Mouse (Mus musculus): ENCODE results near the gene Rin3.

Gene Rin3

DNA sequence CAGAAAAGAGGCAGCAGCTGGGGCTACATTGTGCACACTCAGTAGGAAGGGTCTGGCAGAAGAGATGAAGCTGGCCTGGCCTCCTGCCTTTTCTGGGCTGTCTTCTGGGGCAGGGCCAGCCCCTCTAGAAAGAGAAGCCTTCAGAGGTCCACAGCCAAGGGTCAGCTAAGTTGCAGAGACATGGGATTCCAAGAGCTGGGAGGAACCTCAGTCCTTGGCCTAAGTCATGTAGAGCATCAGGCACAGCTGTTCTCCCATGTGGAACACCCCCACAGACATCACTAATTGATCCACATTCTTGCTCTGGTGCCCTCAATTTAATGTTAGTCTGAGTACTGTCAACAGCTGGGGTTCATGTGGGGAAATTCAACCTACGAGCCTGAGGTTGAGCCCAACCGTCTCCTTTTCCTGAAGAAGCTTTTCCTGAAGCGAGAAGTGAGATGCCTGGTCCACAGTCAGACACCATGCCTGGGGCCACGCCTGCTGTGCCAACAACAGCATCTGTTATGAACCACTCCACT lies 20.0 kb downstream of the Rin3 start:
- DNase-seq, result no peak

DNA sequence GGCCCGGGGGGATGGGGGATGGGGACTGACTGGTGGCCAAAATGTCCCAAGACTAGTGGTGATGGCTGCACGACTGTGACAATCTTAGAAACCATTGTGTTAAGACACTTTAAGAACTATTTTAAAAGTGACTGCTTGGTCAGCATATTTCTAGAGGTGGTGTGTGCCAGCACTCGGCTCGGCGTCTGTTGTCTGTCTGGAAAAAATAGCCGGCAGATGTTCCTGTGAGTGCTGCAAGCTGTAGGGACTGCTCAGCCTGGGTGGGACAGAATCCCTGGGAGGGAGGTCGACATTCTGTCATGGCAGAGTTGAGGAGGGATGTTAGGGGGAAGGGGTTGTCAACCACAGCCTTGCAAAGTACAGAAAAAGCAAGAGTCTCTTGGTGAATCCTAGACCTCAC lies 21.0 kb downstream of the Rin3 start:
- no peak for DNase-seq

DNA sequence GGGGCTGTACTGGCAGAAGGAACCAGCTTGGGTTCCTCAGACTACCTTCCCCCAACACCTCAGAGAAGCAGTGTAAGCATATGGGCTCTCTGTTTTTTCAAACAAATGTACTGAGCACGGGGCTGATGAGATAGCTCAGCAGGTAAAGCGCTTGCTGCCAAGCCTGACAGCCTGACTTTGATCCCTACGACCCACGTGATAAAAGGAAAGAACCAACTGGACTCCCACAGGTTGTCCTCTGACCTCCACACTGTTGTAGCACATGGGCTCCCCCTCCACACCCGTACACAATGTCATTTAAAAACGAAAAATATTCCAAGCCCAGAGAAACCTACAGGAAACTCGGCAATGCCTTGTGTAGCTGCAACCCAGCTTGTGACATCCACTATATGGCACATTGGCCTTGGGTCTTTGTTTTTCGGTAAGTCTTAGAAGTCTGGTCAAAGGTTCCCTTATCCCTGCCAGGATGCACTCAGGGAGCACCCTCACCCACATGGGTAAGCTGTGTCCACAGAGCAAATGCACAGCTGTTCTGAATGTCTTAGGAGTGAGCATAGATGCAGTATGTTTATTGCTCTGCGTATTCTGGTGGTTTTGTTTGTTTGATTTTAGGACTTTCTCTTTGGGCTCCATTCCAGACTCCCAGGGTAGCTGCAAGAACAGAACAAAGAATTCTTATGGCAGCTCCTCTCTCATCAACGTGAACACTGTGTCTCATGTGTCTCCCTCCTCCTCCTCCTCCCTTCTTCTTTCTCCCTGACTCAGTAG lies 22.4 kb downstream of the Rin3 start:
- peak; percentile 60 to 68 for DNase-seq

DNA sequence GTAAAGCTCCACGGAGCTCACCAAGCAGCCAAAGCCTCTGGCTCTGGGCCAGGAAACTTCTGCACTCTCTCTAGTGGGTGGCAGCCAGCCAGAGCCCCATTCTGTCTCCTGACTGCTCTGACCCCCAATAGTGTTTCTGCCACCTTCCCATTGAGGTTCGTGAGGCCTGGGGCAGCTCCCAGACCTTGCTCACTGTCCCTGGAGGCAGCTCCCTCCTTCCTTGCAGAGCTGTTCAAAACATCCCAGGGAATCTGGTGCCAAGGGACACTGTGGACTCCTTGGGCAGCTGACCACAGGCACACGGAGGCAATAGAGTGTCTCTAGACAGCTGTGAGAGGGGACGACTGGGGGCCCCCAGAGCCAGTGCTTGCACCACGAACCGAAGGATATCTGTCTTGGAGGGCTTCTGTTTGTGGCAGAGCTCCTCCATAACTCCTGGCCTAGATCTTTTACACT lies 25.2 kb downstream of the Rin3 start:
- peak in 1 of 2 experiments; percentile 36 for DNase-seq

DNA sequence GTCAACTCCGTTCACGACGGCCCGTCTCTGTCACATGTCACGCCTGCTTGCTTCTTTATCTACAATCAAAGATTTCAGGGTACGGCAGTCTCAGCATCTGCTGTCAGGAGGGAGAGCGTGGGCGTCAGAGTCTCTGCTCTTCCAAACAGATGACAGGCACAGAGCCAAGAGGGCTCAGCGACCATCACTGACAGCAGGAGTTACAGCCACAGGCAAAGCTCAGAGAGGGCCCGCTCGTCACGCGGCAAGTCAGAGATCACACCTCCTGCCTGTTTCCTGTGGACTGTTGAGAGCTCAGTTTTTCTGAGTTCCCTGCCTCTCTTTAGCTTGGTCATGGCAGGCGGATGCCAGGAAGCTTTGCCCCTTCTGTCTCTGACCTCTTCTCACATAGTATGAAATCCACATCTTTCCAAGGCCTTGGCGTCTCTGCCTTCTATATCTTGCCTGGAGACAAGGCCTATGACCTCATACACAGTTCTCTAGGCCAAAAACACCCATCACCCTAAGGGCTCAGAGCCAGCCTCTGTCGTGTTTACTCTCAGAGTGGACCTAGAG lies 25.7 kb downstream of the Rin3 start:
- peak in 1 of 2 experiments; percentile 43 for DNase-seq

DNA sequence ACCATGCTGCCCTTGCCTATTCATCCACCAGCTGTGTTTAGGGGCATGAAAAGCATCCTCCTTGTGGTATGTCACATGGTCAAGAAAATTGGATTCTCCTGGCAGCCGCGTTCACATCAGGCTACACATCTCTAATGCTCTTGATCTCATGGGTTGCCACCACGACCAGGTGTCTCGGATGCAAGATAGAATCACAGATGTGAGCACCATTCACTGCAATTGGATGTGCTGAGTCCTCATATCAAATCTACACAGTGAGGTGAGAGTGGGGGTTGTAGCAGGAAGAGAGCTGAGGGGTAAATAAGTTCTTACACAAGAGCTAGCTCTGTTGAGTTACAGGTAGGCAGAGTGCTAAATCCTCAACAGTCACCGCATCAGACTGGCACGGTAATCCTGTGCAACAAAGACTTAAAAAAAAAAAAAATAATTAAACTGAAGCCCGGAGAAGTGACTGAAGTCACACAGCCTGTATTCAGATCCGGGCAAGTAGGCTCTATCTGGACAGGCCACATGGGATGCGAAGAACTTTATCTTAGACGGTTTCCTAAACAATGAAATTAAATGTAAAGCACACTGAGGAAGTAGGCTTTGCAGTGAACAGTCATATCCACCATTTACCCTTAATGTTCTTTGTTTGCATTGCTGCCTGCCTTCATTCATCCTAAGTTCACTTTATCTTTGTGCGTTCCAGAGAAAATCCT lies 26.4 kb downstream of the Rin3 start:
- DNase-seq, result no peak

DNA sequence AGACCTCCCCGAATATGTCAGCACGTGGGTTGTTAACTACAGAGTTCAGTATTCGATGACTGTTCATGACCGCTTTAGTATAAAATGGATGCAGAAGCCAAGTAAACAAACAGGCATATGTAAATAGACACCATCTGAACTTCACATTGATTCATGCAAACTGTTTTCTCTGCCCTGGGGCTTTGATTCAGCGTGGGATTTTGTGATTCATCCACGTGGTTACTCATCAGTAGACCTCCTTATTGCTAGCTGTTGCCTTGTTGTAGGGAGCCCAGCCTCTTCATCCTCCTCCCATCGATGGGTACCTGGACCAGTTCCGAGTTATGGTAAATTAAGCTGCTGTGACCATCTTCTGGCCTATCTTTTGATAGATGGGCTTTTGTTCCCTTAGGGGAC lies 26.9 kb downstream of the Rin3 start:
- no peak for DNase-seq

DNA sequence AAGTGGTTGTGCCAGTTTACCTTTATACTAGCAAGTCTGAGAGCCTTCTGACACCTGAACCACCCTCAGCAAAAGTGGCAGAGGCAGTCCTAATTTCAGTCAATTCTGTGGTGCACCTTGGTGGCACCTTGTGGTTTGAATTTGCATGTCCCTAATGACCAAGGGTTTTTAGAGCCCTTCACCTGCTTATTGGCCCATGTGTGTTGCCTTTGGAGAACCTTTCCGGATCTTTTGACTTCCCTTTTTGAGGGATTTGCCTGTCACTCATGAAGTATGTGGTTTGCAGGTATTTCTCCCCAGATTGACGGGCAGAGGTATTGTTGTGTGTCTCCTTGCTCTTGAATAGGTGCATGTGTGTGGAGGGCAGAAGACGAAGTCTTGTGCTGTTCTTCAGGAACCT lies 27.4 kb downstream of the Rin3 start:
- DNase-seq, result no peak

DNA sequence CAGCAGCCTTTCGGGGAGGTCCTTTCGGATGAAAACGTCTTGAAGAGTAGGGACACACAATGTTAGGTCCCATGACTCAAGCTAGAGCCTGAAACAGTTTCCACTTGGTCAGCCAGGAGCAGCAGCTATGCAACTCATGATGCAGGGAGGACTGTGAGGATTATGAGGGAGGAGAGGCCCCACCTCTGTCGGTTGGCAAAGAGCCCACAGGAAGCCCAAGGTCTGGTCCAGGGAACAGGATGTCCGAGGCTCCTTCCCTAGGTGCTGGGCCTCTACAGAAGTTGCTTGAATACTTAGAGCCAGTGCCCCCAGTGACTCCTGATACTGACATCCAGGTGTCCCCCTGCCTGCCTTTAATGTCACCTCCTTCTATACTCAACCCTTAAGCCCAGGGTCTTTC lies 28.6 kb downstream of the Rin3 start:
- no peak for DNase-seq

DNA sequence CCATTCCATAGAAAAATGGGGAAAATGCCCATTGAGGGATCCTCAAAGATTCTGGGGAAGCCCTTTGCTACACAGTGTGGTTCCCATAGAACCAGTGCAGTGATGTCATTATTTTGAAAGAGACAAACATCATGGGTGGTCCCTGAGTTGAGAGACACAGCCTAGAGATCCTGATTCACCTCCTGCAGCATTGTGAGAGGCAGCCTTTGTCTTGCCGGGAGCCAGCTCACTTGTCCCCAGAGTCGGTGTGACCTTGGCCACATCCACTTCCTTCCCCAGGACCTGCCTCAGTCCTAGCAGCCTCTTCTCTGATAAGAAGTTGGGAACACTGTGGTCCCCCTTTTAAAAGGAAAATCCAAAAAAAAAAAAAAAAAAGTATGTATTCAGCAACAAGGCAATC lies 36.3 kb downstream of the Rin3 start:
- DNase-seq, result no peak

DNA sequence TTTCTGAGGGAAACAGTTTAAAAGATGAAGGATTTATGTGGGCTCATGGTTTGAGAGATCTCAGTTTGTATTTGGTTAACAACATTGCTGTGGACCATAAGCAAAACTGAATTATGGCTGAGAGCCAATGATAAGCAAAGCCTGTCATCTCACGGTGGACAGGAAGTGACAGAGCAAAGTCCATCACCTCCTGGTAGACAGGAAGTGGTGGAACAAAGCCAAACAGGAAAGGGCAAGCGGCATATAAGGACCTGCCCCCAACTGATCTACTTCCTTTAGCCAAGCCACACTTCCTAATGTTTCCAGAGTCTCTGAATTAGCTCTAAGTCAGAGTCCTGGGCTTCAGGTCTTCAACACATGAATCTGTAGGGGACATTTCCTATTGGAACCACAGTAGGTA lies 37.1 kb downstream of the Rin3 start:
- no peak for DNase-seq

DNA sequence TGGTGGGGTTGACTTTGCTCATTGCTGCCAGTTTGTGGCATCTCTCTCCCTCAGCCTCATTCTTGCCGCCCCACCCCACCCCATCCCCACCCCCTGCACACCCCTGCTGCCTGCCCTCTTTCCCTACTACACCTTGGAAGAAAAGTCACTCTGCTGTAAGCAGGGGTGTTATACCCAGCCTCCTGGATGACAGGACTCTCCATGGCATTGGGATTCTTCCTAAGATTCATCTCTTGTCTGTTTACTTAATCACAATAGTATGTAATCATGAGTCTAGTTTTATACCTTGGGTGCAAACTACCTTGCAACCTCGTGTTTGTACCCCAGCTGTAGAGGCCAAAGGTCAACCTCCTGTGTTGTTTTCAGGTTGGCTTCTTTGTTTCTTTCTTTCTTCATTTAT lies 37.5 kb downstream of the Rin3 start:
- no peak for DNase-seq

DNA sequence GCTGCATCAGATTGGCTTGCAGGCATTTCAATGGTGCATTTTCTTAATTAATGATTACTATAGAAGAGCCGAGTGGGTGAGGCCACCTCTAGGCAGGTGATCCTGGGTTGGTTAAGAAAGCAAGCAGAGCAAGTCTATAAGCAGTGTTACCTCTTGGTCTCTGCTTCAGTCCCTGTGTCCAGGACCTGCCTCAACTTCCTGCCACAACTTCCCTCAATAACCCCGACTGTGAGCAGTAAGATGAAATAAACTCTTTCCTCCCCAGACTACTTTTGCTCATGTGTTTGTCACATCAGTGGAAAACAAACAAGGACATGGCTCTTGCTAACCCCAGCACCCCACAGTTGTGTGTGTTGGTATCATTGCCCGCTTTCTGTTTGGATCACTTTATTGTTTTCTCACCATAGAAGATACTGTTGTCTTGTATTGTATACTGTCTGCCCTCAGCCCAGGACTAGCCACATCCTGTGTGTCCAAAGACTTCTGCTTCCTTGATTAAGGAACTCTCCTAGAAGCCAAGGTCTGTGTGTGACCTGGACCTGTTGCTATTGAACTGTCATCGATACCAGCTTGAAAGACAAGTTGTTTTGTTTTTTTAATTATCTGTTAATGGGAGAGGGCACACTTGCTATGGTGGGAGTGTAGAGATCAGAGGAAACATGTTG lies 38.3 kb downstream of the Rin3 start:
- no peak for DNase-seq

DNA sequence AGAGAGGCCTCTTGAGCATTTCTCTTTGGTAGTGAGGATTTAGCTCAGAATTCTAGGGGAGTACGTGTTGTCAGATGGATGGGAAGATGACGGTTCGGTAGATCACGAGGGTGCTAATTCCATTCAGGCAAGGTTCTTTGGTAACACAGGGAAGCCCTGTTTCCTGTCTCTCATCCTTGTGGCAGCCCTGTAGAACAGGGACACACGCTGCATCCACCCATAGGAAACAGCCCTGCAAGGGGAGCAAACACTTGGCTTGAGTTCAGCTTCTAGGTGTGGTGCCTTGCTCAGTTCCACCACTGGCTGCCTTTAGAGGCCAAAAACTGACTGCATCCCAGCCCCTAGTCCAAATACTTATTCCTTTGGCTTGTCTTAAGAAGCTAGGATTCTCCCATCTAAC lies 39.0 kb downstream of the Rin3 start:
- no peak for DNase-seq

DNA sequence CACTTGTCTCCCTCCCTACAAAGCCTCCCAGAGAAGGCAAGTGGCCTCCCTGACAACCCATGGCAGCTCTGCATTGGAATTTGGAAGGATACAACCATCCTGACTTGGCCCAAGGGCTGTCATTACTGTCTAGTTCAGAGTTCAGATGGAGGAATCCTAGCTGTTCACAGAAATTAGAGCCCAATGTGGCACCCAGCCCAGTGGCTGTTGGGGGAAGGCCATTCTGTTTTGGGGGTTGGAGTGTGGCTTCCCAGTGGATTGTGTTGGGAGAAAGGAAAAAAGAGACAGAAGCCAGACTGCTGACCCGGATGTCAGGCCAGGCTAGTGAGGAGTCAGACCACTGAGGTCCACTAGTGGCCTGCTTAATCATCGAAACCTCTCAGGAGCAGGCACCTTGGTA lies 40.5 kb downstream of the Rin3 start:
- DNase-seq, result no peak

DNA sequence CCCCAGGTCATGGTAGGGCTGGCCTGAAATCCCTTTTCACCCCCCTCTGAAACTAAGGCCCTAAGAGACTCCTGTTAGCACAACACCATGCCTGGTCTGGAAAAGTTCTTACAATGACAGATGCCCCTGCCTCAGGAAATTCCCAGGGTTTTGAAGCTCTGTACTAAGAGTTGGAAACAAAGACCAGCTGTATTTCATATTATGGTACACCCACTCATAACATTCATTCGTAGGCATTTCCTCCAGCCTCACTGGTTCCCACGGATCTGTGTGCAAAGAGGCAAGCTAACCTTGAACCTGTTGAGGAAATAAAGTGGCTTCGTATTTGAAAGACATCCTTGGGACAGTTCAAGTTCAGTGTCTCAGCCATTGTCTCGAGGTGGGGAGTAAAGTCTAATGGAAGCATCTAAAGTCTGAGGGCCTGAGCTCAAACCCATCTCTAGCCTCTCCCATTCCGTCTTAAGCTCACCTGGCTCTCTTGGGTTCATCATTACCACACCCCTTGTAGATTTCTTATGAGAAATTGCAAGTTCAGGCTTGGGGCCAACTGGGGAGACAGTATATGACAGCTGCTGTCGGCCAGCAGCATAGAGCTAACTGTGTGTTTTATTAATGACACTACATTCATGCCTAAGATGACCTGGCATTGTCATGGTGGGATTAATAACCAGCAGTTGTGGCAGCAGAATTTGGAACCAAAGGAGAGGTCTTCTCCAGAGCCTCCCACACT lies 41.5 kb downstream of the Rin3 start:
- DNase-seq, result no peak

DNA sequence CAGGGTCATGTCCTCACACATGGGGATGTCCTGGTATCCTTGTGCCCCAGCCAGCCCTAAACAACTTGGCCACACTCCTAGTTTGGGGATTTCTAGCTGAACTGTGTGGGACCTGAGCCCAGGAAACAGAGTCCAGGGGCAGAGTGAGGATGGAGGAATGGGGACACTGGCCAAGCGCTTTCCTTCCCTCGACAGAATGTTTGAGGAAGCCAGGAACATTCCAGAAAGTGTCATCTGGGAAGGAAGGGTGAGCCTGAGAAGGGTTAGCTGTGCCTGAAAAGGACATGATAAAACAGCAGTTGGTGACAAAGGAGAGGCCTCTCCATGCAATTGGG lies 42.0 kb downstream of the Rin3 start:
- DNase-seq, result no peak

DNA sequence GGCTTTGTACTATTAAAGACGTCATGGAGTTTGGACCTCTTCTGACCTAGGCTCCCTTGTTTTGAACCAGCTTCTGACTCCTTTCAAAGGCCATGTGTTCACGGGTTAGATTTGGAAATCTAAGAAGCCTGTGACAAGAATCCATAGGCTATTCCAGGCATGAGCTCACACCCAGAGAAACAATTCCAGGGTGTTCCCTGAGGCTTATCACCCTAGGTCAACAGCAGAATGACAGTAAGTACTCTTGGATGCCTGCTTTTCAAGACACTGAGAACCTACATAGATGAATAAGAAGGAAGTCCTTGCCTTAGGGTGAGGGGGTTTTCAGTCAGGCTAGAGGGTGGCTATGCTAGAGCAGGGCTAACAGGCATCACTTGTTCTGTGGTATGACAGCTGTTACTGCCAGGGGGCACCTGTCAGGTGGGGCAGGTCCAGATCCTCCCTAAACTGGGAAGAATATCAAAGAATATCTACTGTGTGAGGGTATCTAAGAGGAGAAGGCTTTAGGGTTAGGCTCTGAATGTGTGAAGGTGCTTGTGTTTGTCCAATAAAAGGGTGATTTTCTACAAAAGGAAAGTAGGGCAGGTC lies 44.0 kb downstream of the Rin3 start:
- DNase-seq, result no peak

DNA sequence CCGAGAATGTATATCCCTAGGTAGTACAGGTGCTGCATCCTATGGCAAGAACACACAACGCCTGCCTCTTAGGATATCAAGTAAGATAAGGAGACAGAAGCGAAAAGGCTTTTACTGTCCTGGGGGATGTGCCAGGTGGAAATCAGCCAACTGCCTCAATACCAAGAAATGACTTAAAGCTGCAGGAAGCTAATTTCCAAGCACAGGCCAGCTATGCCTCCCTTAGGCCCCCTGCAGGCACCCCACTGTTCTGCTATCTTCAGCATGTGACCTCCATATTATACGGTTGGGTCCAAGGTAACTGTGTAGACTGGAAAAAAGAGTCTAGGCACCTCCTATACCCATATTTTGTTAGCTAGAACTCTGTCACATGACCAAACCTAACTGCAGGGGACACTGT lies 44.7 kb downstream of the Rin3 start:
- no peak for DNase-seq

DNA sequence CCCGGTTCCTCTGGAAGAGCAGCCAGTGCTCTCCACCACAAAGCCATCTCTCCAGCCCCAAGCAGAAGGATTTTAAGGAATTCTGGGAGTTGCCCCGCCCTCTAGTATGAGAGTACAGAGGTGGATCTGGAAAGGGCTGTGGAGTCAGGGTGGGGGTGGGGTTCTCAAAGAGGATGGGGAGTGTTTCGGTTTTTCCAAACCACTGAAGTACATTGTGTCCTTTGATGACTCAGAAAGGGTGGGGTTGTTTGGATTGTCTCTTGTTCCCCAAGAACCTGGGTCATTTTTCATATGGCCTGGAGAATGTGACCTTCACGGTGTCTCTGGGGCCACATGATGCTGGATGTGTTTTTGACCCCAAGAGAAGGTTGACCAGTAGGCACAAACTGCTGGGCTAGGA lies 45.2 kb downstream of the Rin3 start:
- DNase-seq, result no peak

DNA sequence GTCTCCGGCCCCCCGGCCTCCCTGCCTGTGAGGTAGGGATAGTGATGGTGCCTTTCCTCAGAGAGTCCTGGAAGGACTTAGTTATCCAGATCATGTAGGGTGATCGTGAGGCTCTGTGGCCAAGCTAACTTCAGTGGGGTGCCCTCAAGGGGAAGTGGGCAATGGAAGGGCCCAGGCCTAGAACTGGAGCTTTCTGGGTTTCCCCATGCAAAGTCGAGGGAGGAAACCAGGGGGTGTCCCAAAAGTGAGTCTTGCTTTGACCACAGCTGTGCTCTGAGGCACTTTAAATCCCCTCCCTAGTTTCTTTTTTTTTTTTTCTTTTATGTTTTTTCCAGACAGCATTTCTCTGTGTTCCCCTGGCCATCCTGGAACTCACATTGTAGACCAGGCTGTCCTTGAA lies 47.3 kb downstream of the Rin3 start:
- no peak for DNase-seq

DNA sequence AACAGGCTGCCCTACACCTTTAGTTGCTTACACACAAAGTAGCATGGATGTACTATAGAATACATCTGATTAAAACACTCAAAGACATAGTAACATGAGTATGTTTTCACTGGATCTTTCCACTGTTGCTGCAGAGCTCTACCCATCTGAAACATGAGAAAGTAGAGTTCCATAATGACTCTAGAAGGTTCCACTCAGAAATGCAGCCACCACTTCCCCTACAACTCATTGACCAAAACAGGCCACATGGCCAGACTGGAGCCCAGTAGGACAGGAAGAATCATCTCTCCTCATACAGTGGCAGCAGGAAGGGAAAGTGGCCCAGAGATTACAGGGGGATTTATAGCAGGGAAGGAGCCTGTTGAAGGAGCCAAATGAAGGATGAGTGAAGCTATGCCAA lies 47.9 kb downstream of the Rin3 start:
- peak; percentile 10 to 14 for DNase-seq

DNA sequence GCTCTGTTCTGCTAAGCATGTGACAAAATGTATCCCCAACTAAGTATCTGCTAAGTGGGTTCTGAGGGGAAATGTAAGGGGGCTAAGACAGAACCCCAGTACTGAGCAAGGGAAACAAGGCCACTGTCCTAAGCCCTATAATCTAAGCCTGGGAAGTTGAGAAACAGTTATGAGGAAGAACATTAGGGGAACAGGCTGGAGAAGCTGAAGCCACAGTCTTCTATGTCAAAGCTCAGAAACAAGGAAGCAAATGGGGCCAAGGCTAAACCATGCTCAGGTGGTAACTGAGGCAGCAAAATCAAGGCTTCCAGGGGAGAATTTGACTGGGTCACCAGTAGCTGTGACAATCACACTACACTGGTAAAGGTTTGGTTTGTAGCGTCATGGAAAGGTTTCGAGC lies 50.3 kb downstream of the Rin3 start:
- DNase-seq, result no peak
